Mouse (Mus musculus) fibroblast of lung, adult 2 months (primary cell): ENCODE results near the gene Tbc1d32.
"Not testable (repeated sequence)": the region's sequence is repeated elsewhere in the genome, so short reads cannot be mapped to it uniquely, and the experiment has no call there.

Experiments used
- DNase-seq: peaks from one replicate; pipeline ENCODE4 v3.0.0-alpha.2; 2011; ENCODE audit warnings: low read depth

Tbc1d32 gene

DNA sequence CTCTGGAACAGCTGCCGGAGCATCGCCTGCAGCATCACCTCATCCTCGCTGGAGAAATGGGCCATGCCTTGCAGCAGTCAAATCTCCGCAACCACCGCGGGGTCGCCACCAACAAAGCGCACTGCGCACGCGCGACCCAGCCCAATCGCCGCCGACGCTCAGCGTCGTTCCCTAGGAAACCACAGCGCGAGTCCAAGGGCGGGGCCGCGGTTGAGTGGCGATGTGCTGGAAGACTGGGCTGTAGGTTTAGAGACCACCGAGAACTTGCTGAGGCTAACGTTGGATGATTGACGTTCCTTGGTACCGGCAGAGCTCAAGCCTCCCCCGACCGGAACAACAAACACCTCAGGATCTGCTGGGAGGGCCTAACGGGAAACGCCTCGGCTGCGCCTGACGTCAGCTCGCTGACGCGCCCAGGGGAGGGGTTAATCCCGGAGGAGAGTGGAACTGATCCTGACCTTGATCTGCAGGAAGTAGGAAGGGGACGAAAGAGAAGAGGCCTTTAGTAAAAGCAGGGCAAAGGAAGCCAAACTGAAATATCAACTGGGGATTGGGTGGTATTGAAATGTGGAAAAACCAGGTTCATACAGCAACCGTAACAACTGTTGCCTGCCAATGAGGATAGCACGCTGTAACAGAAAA is at the start of gene Tbc1d32:
Tbc1d32 (minus strand) TSS at position 122 of the 642 bp plus-strand sequence.
- peak; percentile 89 for DNase-seq

DNA sequence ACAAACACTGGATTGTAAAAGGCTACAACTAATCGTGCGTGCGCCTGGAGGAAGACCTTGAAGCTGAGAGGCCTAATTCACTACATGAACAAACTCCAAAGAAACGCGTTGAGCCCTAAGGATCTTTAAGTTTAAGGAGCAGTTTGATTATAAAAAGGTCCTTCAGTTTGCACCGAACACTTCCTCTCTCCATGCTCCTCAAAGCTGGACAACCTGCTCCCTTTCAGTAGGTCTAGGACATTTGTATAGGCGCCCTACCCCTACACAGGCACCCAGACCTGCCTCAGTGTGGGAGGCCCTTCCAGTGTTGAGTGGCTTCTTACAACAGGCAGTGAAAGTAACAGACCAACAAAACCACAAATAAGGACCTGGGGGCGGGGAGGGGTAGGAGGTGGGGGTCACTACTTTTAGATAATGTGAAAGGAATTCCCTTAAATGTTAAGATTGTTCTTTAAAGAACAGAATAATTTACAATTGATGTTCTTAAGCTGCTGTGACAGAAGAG is 666 bp downstream of the Tbc1d32 start:
- DNase-seq: no peak

- no peak for DNase-seq
Observed at GRCm38 (mm10) chr10:56215797-56216196, 12.7 kb downstream of the Tbc1d32 start.

GRCm38 (mm10) chr10:56210343-56210742 is 18.1 kb downstream of the Tbc1d32 start:
- DNase-seq: no peak

- DNase-seq: no peak
Observed at GRCm38 (mm10) chr10:56206802-56207404, 21.6 kb downstream of the Tbc1d32 start.

GRCm38 (mm10) chr10:56204348-56204747 is 24.1 kb downstream of the Tbc1d32 start:
- no peak for DNase-seq

- no peak for DNase-seq
Observed at GRCm38 (mm10) chr10:56199902-56200301, 28.6 kb downstream of the Tbc1d32 start.

- no peak for DNase-seq
Observed at GRCm38 (mm10) chr10:56198691-56199090, 29.8 kb downstream of the Tbc1d32 start.

DNA sequence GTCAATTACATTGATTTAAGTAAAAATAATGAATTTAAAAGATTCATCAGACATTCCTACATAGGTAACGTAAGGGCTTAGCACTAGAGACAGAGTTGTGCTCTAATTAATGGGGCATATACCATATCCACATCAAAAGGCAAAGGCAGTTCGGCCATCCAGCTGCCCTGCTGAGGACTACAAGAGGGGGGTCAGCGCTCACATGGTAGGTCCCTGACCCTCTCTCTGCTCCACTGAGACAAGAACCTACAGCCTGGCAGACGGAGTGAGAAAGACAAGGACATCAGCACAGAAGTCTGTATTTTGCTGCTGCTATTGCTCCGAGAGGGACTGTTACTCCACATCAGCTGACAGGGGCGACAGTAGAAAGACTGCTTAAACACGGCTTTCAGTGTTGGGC is 34.2 kb downstream of the Tbc1d32 start:
- no peak for DNase-seq

DNA sequence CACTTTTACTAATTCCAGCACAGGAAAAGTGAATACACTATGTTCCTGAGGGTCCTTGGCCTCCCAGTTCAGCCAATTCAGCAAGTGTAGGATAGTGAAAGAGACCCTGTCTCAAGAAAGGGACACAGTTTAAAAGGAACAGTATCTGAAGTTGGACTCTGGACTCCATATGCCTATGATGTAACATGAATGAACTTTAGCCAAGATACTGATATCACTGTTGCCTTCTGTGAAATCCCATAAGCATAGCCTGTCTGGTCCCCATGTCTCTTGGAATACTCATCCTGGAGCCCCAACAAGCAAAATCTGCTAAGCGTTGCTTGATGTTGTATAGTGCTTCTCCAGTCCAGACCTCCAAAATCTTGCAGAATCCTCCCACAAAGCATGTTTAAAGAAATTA is 46.8 kb downstream of the Tbc1d32 start:
- DNase-seq: no peak

DNA sequence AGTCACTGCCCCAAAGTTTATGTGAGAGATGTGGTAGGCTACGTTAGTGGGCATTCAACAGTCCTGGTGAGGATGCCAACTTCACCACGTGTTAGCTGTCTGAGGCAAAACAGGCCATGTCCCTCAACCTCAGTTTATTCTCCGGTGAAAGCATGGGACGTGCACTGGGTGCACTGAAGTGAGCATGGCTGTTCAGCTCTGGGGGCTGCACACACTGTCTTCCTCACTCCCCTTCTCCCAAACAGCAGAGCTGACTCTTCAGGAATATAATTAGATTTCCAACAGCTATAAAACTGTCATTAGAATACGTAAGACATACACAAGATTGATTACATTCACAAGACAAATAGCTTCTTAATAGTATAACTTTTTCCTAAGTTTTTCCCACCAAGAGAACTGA is 55.3 kb downstream of the Tbc1d32 start:
- no peak for DNase-seq

- DNase-seq: not testable (repeated sequence)
Observed at GRCm38 (mm10) chr10:56167721-56168120, 60.8 kb downstream of the Tbc1d32 start.

GRCm38 (mm10) chr10:56165758-56166157 is 62.7 kb downstream of the Tbc1d32 start:
- no peak for DNase-seq

GRCm38 (mm10) chr10:56164411-56164810 is 64.1 kb downstream of the Tbc1d32 start:
- peak; percentile 5 for DNase-seq

DNA sequence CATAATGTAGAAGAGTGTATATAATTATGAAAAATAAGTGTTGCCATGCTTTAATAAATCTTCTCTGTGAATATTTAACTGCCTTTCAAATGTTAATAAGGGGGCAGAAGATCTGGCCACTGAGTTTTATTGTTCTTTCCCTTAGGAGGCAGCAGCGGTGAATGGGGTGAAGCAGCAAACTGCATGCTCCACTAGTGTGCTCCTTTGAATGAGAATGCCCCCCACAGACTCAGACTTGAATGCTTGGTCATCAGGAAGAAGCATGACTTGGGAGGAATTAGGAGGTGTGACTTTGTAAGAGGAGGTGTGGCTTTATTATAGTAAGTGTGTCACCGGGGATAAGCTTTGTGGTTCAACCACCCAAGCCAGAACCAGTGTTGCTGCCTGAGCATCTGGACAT is 69.7 kb downstream of the Tbc1d32 start:
- no peak for DNase-seq

GRCm38 (mm10) chr10:56158207-56158606 is 70.3 kb downstream of the Tbc1d32 start:
- DNase-seq: no peak

GRCm38 (mm10) chr10:56156956-56157355 is 71.5 kb downstream of the Tbc1d32 start:
- DNase-seq: no peak

DNA sequence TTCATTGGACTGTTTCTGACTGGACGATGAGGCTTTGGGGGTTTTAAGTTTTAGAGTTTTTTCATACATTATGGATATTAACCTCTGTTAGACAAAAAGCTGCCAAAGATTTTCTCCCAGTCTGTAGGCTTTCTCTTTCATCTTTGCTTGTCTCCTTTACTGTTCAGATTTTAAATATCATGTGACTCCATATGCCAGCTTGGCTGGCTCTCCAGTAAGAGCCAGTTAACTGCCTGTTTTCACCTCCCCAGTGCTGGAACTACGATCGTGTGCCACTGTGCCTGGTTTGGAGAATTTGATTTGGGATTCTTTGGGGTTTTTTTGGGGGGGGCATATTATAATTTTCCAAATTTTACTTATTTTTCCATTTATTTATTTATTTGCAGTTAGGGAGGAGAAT is 79.6 kb downstream of the Tbc1d32 start:
- DNase-seq: no peak

GRCm38 (mm10) chr10:56137191-56137590 is 91.3 kb downstream of the Tbc1d32 start:
- no peak for DNase-seq

DNA sequence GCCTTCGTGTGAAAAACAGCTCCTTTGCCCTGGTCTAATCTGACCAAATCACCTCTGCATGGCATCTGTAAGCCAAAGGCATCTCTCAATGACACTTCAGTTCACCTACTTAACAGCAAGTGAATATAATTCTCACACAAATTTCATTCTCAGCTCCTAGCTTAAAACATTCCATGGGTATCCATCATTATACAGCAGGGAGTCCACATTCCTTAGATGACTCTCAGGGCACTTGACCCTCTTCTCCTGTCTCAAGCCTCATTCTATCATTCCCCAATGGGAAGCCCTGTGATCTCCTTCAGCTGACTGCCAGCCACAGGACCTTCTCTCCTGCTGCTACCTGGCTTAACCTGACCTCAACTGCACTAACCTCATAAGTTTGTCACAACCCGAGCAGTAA is 98.8 kb downstream of the Tbc1d32 start:
- no peak for DNase-seq

DNA sequence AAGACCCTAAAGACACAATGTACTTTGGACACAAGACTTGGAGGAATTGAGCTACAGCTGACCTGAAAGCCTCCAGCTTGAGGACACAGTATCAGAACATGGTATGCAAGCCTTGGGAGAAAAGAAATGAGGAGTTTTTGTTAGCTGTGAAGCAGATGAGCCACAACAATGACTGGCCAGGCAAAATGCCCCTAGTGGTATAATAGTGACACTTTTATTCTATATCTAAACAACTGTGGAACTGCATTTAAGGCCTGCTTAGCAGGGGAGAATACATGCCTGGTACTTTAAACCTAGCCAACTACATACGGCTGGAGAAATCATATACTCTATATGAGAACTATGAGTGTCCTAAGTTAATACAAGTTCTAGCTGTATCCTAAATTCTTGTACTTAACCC is 101.5 kb downstream of the Tbc1d32 start:
- DNase-seq: no peak

- DNase-seq: no peak
Observed at GRCm38 (mm10) chr10:56115636-56116180, 112.8 kb downstream of the Tbc1d32 start.

DNA sequence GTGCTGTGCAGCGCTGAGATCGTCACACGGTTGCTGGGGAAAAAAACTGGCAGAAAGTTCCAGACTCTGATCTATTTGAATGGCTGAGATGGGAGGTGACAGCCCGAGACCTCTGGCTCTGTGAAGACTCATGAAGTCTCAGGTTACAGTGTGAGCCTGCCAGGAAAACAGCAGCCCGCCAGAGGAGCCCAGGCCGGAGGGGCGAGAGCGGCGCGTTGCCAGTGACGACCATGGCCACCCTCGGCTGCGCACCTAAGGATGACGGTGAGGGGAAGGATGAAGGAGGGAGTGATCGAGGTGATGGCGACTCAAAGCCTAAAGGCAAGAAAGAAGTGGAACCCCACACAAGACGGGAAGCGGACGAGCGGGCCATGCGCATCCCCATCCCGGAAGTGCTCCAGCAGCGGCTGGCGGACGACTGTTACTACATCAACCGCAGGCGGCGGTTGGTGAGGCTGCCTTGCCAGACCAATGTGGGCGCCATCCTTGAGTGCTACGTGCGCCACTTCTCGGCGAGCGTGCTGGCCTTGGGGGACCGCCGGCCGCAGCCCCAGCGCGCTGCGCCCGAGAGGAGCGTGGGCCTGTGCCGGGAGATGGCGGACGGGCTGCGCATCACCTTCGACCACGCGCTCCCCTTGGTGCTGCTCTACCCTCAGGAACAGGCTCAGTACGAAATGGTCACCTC is 113.4 kb downstream of the Tbc1d32 start:
- peak; percentile 49 for DNase-seq
